Mouse (Mus musculus) kidney, postnatal 4 days (tissue): ENCODE measurements around the gene Rnf152.

Experiments used
- DNase-seq, 2 experiments: peaks; one replicate each; pipeline ENCODE4 v3.0.0; 2021; ENCODE audit warnings: mixed read lengths in 2 of 2

Gene Rnf152

GRCm38 (mm10) chr1:105311899-105312600, 44.5 kb downstream of the Rnf152 start:
- DNase-seq, result no peak

- DNase-seq, result no peak
Measured at GRCm38 (mm10) chr1:105302164-105302563, 54.3 kb downstream of the Rnf152 start.

- DNase-seq, result peak in 1 of 2 experiments; percentile 25
Measured at GRCm38 (mm10) chr1:105301764-105302163, 54.7 kb downstream of the Rnf152 start.

- DNase-seq, result no peak
Measured at GRCm38 (mm10) chr1:105291859-105292258, 64.7 kb downstream of the Rnf152 start.

- no peak for DNase-seq
Measured at GRCm38 (mm10) chr1:105287536-105287935, 69.0 kb downstream of the Rnf152 start.

GRCm38 (mm10) chr1:105286906-105287305, 69.6 kb downstream of the Rnf152 start:
- DNase-seq, result no peak

- no peak for DNase-seq
Measured at GRCm38 (mm10) chr1:105285001-105285400, 71.5 kb downstream of the Rnf152 start.

GRCm38 (mm10) chr1:105284116-105284515, 72.4 kb downstream of the Rnf152 start:
- peak in 1 of 2 experiments; percentile 5 for DNase-seq

GRCm38 (mm10) chr1:105281277-105281676, 75.2 kb downstream of the Rnf152 start:
- DNase-seq, result no peak

- DNase-seq, result no peak
Measured at GRCm38 (mm10) chr1:105280160-105280559, 76.3 kb downstream of the Rnf152 start.

- DNase-seq, result no peak
Measured at GRCm38 (mm10) chr1:105274500-105275194, 81.9 kb downstream of the Rnf152 start.

- no peak for DNase-seq
Measured at GRCm38 (mm10) chr1:105271104-105271503, 85.4 kb downstream of the Rnf152 start.

- no peak for DNase-seq
Measured at GRCm38 (mm10) chr1:105263283-105264033, 93.1 kb downstream of the Rnf152 start.

- no peak for DNase-seq
Measured at GRCm38 (mm10) chr1:105260200-105260599, 96.3 kb downstream of the Rnf152 start.

- no peak for DNase-seq
Measured at GRCm38 (mm10) chr1:105257199-105257598, 99.3 kb downstream of the Rnf152 start.

GRCm38 (mm10) chr1:105249190-105249589, 107.3 kb downstream of the Rnf152 start:
- no peak for DNase-seq

GRCm38 (mm10) chr1:105246651-105247050, 109.9 kb downstream of the Rnf152 start:
- DNase-seq, result no peak

- no peak for DNase-seq
Measured at GRCm38 (mm10) chr1:105246075-105246574, 110.4 kb downstream of the Rnf152 start.

- no peak for DNase-seq
Measured at GRCm38 (mm10) chr1:105243359-105244142, 113.0 kb downstream of the Rnf152 start.

GRCm38 (mm10) chr1:105240185-105240584, 116.3 kb downstream of the Rnf152 start:
- no peak for DNase-seq
